Mouse (Mus musculus) neural tube, embryonic 15.5 days (tissue): ENCODE results near the gene Slc25a45. TPM values are rescaled to one million over a fixed set of nuclear protein-coding genes. Genes with fewer than 3 reads are reported as not detected.
A peak's percentile ranks its signal among the peaks of the same experiment; 100 is the strongest.

ENCODE experiments used
- ATAC-seq: fragments of 200-750 bp; cut with Nextera tagmentation; 2 replicates; pipeline ENCODE4 v1.8.0; 2017; ENCODE audit warnings: mild to moderate bottlenecking, moderate TSS enrichment, moderate library complexity; ENCODE audit not compliant: low FRiP score
- H3K27ac ChIP-seq: fragments of 300-500 bp; sonication (generic); replicated peaks from 2 replicates; pipeline ENCODE4 v1.5.1; 2015; ENCODE audit warnings: mild to moderate bottlenecking, inconsistent platforms
- H3K27me3 ChIP-seq: fragments of 300-500 bp; sonication (generic); replicated peaks from 2 replicates; pipeline ENCODE4 v1.6.1; 2015; ENCODE audit warnings: inconsistent platforms
- H3K36me3 ChIP-seq: fragments of 300-500 bp; sonication (generic); 2 replicates; pipeline ENCODE4 v1.6.1; 2015; ENCODE audit warnings: inconsistent platforms
- H3K4me1 ChIP-seq: fragments of 300-500 bp; sonication (generic); 2 replicates; pipeline ENCODE4 v1.6.1; 2015; ENCODE audit warnings: inconsistent platforms
- H3K4me2 ChIP-seq: fragments of 300-500 bp; sonication (generic); 2 replicates; pipeline ENCODE4 v1.6.1; 2015; ENCODE audit warnings: inconsistent platforms, mild to moderate bottlenecking, moderate library complexity
- H3K4me3 ChIP-seq: fragments of 300-500 bp; sonication (generic); replicated peaks from 2 replicates; pipeline ENCODE4 v1.5.1; 2015; ENCODE audit warnings: mild to moderate bottlenecking, inconsistent platforms
- H3K9ac ChIP-seq: fragments of 300-500 bp; sonication (generic); replicated peaks from 2 replicates; pipeline ENCODE4 v1.6.1; 2015; ENCODE audit warnings: mild to moderate bottlenecking, inconsistent platforms
- H3K9me3 ChIP-seq: fragments of 300-500 bp; sonication (generic); replicated peaks from 2 replicates; pipeline ENCODE4 v1.6.1; 2016; ENCODE audit warnings: inconsistent platforms
- WGBS: fragments of 180-500 bp; shearing (Covaris S2); methylation state at CpG from one replicate; pipeline ENCODE4 v1.1.7; 2015; ENCODE audit warnings: mixed read lengths; 5-methylcytosine and 5-hydroxymethylcytosine counted together
- polyA plus RNA-seq: library from polyadenylated mRNA; unstranded; fragments of >200 nt; fragmentation: Nextera tagmentation; extraction: Ambion mirVana; gene quantifications from 2 replicates; pipeline ENCODE4 v1.2.1, GENCODE M21; 2015

Slc25a45 gene
- polyA plus RNA-seq, 1 experiment from 2014 or later: 2.0 TPM

DNA sequence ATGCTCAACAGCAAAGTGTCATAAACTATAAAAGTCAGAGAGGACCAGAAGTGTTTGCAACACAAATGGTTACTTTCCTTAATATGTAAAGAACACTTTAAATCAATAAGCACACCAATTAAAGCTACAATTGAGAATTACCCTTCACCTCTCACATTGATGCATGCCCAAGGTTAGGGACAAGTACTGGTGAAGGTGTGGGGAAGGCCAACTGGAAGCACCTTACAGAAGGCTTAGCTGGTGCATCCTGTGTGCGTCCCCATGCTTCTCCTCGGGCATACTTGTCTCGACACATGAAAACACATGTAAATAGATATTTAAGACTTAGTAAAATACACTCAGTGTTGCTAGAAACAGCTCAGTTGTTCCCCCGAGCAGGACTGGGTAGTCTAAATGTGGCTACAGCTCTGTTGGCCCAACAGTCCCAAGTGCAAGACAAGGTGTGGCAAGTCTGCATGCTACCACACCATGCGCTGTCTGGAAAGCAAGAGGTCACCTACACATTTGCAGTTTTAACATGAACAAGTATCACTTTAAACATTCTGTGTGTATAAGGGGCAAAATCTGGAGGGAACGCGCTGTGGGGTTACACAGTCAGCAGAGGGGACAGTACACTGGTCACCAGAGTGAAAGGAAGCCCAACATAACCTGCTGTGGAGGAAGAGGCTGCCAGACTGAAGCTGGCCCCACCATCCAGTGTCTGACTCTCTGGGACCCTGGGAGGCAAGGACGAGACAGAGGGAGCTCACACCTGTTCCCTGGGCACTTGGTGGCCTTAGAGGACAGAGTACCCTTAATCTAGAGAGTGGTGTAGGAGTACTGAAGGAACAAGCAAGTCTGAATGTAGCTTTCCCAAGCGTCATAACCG lies 42.3 kb upstream of the Slc25a45 start:
- no peaks in the 10 kb centered on the region for H3K4me1 ChIP-seq
- 92% methylated on average over 10 of the region's 10 CpGs for WGBS

DNA sequence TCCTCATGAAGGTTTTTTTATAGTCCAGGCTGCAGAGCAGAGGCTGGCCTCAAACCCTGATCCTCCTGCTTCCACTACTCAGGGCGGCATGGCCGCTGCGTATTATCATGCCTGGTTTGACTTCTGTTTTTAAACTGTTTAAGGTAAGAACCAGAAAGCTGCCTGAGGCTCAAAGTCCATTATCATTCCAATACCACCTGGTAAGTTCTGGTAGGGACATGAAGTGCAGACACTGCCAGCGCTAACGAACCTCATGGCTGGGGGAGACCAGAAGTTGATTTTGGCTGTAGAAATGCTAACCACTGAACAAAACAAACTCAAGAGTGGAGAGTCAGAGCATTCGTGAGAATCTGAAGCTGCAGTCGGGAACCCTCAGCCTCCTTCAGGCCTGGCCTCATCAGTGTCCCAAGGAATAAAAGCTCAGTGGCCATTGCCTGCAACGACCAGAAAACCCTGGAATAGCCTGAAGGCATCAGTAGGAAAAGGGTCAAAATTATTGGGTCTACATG lies 41.6 kb upstream of the Slc25a45 start:
- Histone ChIP-seq H3K9ac (no peak overlapping the region), H3K4me2 (no peak overlapping the region), H3K4me3 (no peak overlapping the region), H3K9me3 (no peaks in the 10 kb centered on the region), H3K27me3 (no peaks in the 10 kb centered on the region), H3K36me3 (no peaks in the 10 kb centered on the region), H3K27ac (no peak overlapping the region), H3K4me1 (no peaks in the 10 kb centered on the region)
- no peak for ATAC-seq
- WGBS: 84% methylated on average over 8 of the region's 8 CpGs

More for the DNA sequence above, 42.3 kb upstream of the Slc25a45 start:
- no peaks in the 10 kb centered on the region for H3K27me3 ChIP-seq
- no peak for ATAC-seq
- H3K27ac ChIP-seq: no peak overlapping the region
- H3K4me2 ChIP-seq: no peak overlapping the region
- H3K4me3 ChIP-seq: no peak overlapping the region
- no peaks in the 10 kb centered on the region for H3K36me3 ChIP-seq
- no peaks in the 10 kb centered on the region for H3K9me3 ChIP-seq
- no peak overlapping the region for H3K9ac ChIP-seq

DNA sequence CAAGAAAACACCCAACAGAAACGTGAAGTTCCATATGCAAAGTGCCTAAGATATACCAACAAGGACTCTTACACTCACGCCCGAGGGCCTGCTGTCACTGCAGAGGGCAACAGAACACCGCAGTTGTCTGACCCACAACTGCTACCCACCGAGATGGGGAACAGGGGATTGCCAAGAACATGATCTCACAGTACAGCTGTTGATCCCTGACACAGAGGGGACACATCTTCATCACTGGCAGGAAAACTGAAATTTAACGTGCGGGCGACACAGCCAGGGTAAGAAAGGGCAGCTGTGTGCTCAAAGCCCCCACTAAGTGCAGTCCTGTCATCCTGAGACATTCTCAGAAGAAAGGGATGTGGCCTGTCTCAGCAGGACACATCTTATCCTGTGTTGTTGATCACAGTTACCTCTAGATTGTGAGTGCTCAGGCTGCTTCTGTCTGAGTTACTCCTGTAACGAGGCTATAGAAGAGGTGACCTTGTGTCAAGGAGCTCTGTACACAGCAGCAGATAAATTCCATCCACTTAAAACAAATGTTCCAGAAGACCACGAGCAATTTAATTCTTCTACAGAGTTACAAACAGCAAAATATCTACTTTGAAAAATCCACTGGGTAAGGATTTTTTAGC lies 40.6 kb upstream of the Slc25a45 start:
- H3K27ac ChIP-seq: no peak overlapping the region
- no peak for ATAC-seq
- H3K9ac ChIP-seq: no peak overlapping the region
- no peak overlapping the region for H3K4me2 ChIP-seq
- 79% methylated on average over 10 of the region's 10 CpGs for WGBS
- peaks cover 9% of the 10 kb centered on the region for H3K4me1 ChIP-seq
- H3K27me3 ChIP-seq: no peaks in the 10 kb centered on the region
- H3K9me3 ChIP-seq: no peaks in the 10 kb centered on the region
- no peaks in the 10 kb centered on the region for H3K36me3 ChIP-seq
- no peak overlapping the region for H3K4me3 ChIP-seq

DNA sequence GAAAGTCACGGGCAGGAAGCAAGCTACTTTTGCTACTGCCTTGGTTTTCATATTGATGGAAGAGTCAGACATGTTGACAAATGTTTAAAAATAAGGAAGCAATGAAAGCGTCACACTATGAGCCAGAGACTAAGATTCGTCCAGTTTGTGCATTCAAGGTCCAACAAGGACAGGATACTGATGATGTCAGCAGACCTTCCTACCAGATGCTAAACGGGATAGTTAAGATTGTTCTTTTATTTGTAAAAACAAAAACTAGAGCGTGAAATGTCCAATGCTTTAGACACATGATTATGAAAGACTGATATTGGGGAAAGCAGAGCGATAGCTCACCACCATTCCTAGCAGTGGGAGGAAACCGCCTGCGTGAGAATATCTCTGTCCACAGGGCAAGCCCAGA lies 40.0 kb upstream of the Slc25a45 start:
- peaks cover 15% of the 10 kb centered on the region for H3K4me1 ChIP-seq

DNA sequence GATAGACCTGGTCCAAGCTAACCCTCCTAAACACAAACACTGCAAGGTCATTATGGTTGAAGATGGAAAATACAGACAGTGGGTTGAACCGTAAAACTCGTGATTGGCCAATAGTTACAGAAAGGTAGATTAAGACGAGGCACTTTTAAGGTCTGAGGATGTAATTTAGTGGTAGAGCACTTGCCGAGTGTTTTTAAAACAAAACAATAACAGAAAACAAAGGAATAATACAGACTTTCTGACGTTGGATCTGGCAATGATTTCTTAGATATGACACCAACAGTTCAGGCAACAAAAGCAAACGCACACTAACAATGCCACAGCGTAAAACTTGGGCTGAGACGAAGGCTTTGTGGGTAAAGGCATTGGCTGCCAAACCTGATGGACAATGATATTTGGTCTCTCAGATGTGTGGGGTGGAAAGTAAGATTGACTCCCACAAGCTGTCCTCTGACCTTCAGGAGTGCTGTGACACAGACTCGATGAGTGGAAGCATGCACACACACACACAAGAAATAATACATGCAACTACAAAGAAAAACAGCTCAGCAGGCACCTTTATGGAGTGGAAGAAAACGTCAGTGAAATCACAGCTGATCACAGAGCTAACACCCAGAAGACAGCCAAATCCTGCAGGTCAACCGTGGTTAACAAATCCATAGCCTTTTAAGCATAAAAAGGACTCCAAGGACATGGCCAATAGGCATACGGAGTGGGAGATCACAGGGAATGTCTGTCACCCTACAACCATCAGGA lies 39.3 kb upstream of the Slc25a45 start:
- Histone ChIP-seq H3K9ac (no peak overlapping the region), H3K27me3 (no peaks in the 10 kb centered on the region), H3K9me3 (no peaks in the 10 kb centered on the region), H3K27ac (no peak overlapping the region), H3K4me3 (no peak overlapping the region), H3K36me3 (no peaks in the 10 kb centered on the region), H3K4me2 (no peak overlapping the region), H3K4me1 (peaks cover 22% of the 10 kb centered on the region)
- 79% methylated on average over 12 of the region's 12 CpGs for WGBS
- no peak for ATAC-seq

More for the DNA sequence above, 40.0 kb upstream of the Slc25a45 start:
- no peak for ATAC-seq
- H3K4me2 ChIP-seq: no peak overlapping the region
- no peak overlapping the region for H3K4me3 ChIP-seq
- H3K36me3 ChIP-seq: no peaks in the 10 kb centered on the region
- no peak overlapping the region for H3K27ac ChIP-seq
- WGBS: 93% methylated on average over 8 of the region's 8 CpGs
- no peaks in the 10 kb centered on the region for H3K27me3 ChIP-seq
- no peaks in the 10 kb centered on the region for H3K9me3 ChIP-seq
- no peak overlapping the region for H3K9ac ChIP-seq

DNA sequence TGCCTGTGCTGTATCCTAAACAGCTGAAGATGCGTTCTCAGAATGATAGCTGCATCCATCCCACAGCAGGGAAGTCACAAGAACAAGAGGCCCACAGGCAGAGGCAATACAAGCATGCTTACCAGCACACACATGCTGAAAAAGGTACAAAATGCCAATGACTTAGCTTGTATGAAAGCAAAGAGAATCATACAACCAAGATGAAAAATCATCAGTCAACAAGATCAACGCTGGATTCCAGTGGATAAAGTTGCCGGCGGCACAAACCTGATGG lies 38.8 kb upstream of the Slc25a45 start:
- H3K4me2 ChIP-seq: no peak overlapping the region
- no peak for ATAC-seq
- no peak overlapping the region for H3K27ac ChIP-seq
- WGBS: 91% methylated on average over 4 of the region's 4 CpGs
- no peaks in the 10 kb centered on the region for H3K27me3 ChIP-seq
- H3K4me3 ChIP-seq: no peak overlapping the region
- H3K9ac ChIP-seq: no peak overlapping the region
- H3K4me1 ChIP-seq: peaks cover 27% of the 10 kb centered on the region
- no peaks in the 10 kb centered on the region for H3K36me3 ChIP-seq
- no peaks in the 10 kb centered on the region for H3K9me3 ChIP-seq

DNA sequence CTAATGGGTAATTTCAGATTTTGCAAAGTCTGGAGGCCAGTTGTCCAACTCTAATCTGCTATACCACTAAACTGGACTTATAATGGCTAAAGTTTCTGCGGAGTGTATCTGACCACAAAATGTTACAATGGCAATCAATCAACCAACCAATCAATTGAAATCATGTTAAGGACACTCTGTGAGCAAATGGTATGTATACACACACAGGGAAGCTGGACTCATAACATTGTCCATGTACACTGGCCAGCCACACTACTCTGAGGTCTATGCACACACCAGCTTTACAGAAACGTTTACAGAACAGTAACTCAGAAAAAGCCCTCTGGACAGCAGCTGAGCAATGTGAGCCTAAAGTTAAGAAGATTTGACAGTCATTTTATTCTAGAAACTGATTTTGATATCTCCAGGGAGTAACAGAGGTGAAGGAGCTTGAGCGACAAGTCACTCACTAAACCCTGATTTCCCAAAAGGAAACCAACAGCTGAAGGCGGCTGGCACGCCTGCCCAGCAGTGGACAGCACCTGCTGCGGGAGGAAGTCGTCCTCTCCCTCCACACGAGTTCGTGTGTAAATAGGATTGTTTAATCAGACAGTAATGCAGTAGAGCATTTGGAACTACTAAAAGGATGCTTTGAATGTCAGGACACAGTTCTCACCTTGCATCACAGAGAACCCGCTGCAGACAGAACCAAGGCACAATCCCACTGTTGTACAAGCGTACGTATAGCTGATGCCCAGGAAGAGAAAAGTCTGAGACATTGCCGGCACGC lies 38.1 kb upstream of the Slc25a45 start:
- no peak overlapping the region for H3K27ac ChIP-seq
- H3K27me3 ChIP-seq: no peaks in the 10 kb centered on the region
- H3K9me3 ChIP-seq: no peaks in the 10 kb centered on the region
- WGBS: 81% methylated on average over 14 of the region's 14 CpGs
- no peak overlapping the region for H3K9ac ChIP-seq
- H3K4me3 ChIP-seq: no peak overlapping the region
- no peak overlapping the region for H3K4me2 ChIP-seq
- peaks cover 34% of the 10 kb centered on the region for H3K4me1 ChIP-seq
- ATAC-seq: no peak
- H3K36me3 ChIP-seq: no peaks in the 10 kb centered on the region

DNA sequence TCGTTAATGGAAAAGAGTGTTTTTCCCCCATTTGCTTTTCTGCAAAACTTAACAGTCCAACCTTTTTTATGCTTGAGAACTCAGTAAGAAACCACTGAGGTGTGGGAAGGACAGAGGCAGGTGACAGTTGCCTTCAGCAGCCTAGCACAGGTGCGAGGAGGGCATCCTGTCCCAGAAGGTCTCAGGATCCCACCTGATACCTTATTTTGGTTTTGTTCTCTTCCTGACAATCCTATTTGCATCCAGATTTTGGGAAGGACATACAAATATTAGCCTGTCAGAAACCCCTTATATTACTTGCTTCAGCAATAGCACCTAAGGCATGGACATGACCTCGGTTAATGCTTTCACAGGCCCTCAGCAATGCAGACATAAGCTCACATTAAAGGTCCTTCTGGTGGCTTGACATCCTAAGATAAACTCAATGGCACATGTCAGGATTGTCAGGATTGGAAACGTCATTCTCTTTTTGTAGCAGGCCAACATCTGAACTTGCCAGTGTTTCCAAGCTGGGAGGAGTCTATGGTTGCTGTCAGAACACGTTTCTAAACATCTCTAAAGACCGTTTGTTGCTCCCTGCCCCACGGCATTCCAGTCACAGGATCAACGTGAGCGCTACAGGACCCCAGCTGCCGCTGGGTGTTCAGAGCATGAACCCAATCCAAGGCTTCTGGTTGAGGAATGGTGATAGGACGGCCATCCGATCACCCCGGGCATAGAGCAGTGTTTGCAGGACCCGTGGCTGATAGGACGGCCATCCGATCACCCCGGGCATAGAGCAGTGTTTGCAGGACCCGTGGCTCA lies 37.3 kb upstream of the Slc25a45 start:
- H3K4me2 ChIP-seq: no peak overlapping the region
- whole genome bisulfite sequencing: 84% methylated on average over 18 of the region's 18 CpGs
- H3K4me1 ChIP-seq: peaks cover 41% of the 10 kb centered on the region
- H3K27me3 ChIP-seq: no peaks in the 10 kb centered on the region
- ATAC-seq: no peak
- no peaks in the 10 kb centered on the region for H3K9me3 ChIP-seq
- H3K4me3 ChIP-seq: no peak overlapping the region
- no peak overlapping the region for H3K9ac ChIP-seq
- no peak overlapping the region for H3K27ac ChIP-seq
- H3K36me3 ChIP-seq: no peaks in the 10 kb centered on the region

DNA sequence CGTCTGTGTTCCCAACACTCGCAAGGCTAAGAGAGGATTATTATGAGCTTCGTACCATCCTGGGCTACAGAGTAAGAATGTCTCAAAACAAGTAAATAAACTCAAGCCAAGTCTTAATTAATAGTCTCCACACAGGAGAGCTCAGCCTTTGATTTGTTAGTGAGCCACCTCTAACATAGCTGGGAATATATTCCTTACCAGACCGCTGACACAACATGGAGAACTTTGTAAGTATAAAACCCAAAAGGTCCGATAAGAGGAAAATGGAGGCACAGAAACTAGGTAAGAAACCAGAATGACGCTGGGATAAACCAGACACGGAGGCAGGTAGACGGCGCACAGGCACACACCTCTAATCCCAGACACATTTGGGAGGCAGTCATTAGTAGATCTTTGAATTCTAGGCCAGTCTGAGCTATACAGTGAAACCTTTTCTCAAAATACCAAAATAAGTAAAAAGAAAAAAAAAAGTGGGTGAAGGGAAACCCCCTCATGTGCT lies 36.7 kb upstream of the Slc25a45 start:
- H3K36me3 ChIP-seq: no peaks in the 10 kb centered on the region
- 92% methylated on average over 9 of the region's 9 CpGs for WGBS
- no peak overlapping the region for H3K4me3 ChIP-seq
- H3K4me1 ChIP-seq: peaks cover 45% of the 10 kb centered on the region
- no peaks in the 10 kb centered on the region for H3K27me3 ChIP-seq
- no peak overlapping the region for H3K4me2 ChIP-seq
- no peak overlapping the region for H3K9ac ChIP-seq
- no peak overlapping the region for H3K27ac ChIP-seq
- H3K9me3 ChIP-seq: no peaks in the 10 kb centered on the region
- ATAC-seq: no peak

DNA sequence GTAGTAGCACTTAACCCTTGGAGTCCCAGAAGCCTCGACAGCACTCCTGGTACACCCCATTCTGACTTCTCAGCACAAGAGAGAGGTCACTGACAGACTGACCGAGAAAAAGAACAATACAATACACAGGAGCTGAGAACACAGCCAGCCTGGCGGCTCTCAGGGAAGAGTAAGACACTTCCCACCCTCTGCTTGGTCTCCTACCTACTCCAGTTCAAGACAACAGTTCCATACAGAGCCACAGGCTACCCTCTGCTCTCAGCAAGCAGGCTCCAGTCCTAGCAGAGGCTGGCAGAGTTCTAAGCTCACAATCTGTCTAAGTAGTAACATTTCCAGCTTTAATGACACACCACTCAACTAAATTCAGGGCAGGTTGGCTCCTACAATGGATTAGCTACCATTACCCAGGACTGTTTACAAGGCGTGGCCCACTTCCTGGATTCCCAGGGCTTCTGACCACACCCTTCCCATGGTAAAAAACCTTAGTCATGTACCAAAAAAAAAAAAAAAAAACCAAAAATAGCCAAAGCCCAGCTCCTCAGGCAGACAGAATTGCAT lies 36.1 kb upstream of the Slc25a45 start:
- no peak for ATAC-seq
- Histone ChIP-seq H3K9ac (no peak overlapping the region), H3K4me3 (no peak overlapping the region), H3K27me3 (no peaks in the 10 kb centered on the region), H3K4me2 (no peak overlapping the region), H3K9me3 (no peaks in the 10 kb centered on the region), H3K4me1 (peaks cover 50% of the 10 kb centered on the region), H3K27ac (0 out of 2 replicates have a peak overlapping the region, but pooled peaks have one; percentile 6), H3K36me3 (no peaks in the 10 kb centered on the region)
- WGBS: 50% methylated on average over 4 of the region's 4 CpGs
